Mouse (Mus musculus): ENCODE measurements around the gene Psma3.
A peak's percentile ranks its signal among the peaks of the same experiment; 100 is the strongest.

The Psma3 gene

GRCm38 (mm10) chr12:70974441-70975266 lies at the start of gene Psma3:
Psma3 (plus strand) TSS chr12:70974621.
- peak; percentile 92 to 94 for DNase-seq (ENCODE audit: low spot score in 2 of 2)

- DNase-seq (ENCODE audit: low spot score in 2 of 2), result no peak
Observed at GRCm38 (mm10) chr12:70929781-70930180, 44.6 kb upstream of the Psma3 start.

DNA sequence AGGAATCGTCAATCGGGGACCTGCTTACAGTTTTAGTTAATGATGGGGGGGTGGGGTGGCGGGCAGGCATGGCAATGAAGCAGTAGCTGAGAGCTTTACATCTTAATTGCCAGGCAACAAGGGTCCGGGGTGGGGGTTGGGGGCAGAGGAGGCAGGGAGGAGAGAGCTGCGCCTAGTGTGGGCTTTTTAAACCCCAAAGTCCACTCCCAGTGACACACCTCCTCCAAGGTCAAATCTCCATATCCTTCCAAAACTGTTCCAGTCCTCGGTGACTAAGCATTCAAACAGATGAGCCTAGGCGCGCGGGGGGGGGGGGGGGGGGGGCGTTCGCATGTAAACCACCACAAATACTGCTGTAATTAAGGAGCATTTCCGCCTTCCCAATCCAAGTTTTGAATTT lies 37.3 kb upstream of the Psma3 start:
- no peak for DNase-seq (ENCODE audit: low spot score in 2 of 2)

DNA sequence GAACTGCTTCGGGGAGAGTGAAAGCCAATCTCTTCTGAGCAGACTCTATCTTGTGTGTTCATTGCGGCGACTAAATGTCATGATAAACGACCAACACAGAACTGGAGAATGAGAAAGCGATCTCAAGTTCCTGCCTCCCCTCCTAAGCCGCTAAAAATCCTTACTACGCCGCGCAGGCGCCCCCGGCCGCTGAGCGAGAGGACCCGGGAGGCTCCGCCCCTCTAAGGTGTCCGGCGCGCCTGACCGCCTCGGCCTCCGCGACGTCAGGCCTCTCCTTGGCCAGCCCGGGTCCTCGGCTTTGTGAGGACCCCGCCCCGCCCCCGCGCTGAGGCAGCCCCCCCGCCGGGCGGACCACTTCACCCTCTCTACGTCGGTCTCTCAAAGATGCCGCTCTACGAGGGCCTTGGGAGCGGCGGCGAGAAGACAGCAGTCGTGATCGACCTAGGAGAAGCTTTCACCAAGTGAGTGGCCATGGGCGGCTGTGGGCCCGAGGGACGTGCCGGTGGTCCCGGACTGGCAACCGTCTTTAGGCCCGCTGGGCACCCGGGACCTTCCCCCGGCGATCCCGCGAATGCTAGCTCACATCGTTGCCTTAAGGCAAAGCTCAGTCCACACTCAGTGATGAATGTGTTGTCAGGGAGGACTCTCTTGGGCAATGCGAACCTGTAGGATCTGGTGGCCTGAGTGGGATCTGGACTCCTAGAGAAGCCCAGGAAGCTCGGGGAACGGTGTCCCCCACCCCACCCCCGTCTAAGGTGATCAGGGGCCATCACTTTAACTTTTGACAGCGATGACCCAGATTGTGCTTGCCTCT lies 36.6 kb upstream of the Psma3 start, which contains the start of gene Actr10:
Gene Actr10 (plus strand): TSS at position 287 of the 814 bp plus-strand sequence.
- peak; percentile 90 to 91 for DNase-seq (ENCODE audit: low spot score in 2 of 2)

- DNase-seq (ENCODE audit: low spot score in 2 of 2), result no peak
Observed at GRCm38 (mm10) chr12:70940806-70941205, 33.6 kb upstream of the Psma3 start.

DNA sequence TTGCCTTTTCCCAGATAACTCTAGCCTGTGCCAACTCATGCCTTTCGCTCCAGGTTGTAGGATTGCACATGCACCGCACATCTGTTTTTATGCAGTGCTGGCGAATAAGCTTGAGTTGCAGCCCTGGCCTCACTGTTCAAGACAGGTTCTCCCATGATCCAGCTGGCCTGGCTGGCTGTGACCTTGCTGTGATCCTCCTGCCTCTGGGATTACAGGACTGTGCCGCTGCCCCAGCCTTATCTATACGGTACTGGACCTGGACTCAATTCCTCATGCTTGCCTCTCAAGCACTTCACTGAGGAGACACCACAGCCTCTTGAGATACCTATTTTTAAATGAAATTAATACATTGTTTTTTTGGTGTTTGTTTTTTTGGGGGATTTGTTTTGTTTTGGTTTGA lies 30.2 kb upstream of the Psma3 start:
- peak in 1 of 2 experiments; percentile 11 for DNase-seq (ENCODE audit: low spot score in 2 of 2)

GRCm38 (mm10) chr12:70946585-70947256 lies 27.7 kb upstream of the Psma3 start:
- DNase-seq (ENCODE audit: low spot score in 2 of 2), result no peak

GRCm38 (mm10) chr12:70958640-70959039 lies 15.8 kb upstream of the Psma3 start:
- no peak for DNase-seq (ENCODE audit: low spot score in 2 of 2)

- peak in 1 of 2 experiments; percentile 18 for DNase-seq (ENCODE audit: low spot score in 2 of 2)
Observed at GRCm38 (mm10) chr12:70967581-70967980, 6.8 kb upstream of the Psma3 start.

- DNase-seq (ENCODE audit: low spot score in 2 of 2), result peak; percentile 87 to 88
Observed at GRCm38 (mm10) chr12:70968141-70968790, 6.2 kb upstream of the Psma3 start.

GRCm38 (mm10) chr12:70968791-70969307 lies 5.6 kb upstream of the Psma3 start:
- DNase-seq (ENCODE audit: low spot score in 2 of 2), result peak; percentile 72 to 91

- peak; percentile 52 to 55 for DNase-seq (ENCODE audit: low spot score in 2 of 2)
Observed at GRCm38 (mm10) chr12:70969485-70970184, 4.8 kb upstream of the Psma3 start.

DNA sequence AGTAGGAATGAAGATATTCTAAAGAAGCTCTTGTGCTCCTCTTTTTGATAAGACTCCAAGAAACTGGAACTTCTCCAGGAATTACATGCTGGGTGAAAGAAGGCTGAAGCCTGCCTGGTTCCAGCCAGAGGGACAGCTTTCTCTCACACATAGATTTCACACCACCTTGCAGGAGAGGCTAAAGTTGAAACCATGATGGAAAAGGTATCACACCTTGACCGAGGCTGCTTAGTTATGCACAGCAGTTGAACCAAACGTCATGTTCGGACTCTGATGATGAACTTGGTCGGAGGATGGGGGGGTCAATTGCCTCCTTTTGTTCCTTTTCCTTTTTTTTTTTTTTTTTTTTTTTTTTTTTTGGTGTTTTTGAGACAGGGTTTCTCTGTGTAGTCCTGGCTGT lies 590 bp upstream of the Psma3 start:
- no peak for DNase-seq (ENCODE audit: low spot score in 2 of 2)

DNA sequence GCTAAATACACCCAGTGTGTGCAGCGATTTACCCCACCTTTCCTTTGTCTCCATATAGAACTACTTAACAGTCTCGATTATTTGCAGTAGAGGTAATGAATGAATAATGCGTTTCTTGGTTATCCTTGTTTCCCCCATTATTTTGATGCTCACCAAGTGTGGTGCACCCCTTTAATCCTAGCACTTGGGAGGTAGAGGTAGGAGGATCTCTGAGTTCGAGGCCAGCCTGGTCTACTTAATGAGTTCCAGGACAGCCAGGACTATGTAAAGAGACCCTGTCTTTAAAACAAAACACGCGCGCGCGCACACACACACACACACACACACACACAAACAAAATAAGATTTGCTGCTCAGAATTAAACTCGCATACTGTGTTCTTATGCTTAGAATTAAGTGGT lies 985 bp downstream of the Psma3 start:
- no peak for DNase-seq (ENCODE audit: low spot score in 2 of 2)

DNA sequence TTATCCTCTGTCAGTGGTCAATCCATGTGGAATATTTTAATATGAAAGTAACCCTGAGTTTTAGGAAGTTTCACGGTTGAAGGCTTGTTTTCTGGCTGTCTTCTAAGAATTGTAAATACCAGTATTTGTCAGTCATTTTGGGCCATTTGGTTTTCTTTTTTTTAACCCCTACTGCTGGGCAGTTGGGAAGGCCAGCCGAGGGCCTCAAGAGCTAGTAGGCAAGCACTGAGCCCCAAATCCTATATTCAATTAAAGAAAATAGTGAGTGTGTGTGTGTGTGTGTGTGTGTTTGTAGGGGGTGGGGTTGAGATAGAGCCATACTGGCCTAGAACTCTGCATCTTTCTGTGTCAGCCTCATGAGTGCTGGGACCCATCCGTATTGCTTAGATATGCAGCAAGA lies 1.5 kb downstream of the Psma3 start:
- DNase-seq (ENCODE audit: low spot score in 2 of 2), result no peak

DNA sequence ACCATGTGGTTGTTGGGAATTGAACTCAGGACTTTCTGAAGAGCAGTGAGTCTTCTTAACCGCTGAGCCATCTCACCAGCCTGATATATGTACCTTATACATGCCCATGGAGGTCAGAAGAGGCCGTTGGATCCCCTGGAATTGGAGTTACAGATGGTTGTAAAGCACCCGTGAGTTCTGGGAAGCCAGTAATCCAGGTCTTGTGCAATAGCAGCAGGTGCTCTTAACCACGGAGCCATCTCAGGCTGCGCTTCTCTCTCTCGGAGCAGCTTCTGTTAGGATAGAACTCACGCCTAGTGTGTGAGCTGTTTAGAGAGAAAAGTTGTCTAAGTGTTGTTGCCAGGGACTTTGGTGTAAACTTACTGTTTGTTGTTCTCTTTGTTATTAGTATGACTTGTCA lies 3.9 kb downstream of the Psma3 start:
- DNase-seq (ENCODE audit: low spot score in 2 of 2), result no peak

GRCm38 (mm10) chr12:70984855-70985550 lies 10.6 kb downstream of the Psma3 start:
- DNase-seq (ENCODE audit: low spot score in 2 of 2), result no peak

GRCm38 (mm10) chr12:70997225-70997624 lies 22.8 kb downstream of the Psma3 start:
- DNase-seq (ENCODE audit: low spot score in 2 of 2), result no peak

- peak; percentile 43 to 70 for DNase-seq (ENCODE audit: low spot score in 2 of 2)
Observed at GRCm38 (mm10) chr12:70999423-70999903, 25.0 kb downstream of the Psma3 start.

GRCm38 (mm10) chr12:71000344-71000743 lies 25.9 kb downstream of the Psma3 start:
- DNase-seq (ENCODE audit: low spot score in 2 of 2), result no peak

All from heart, adult 9 months (tissue).